Mouse (Mus musculus) kidney, adult 9 months (tissue): ENCODE data around the gene Anp32e.
A peak's percentile ranks its signal among the peaks of the same experiment; 100 is the strongest.

ENCODE experiments used
- DNase-seq: peaks from one replicate; pipeline ENCODE4 v3.0.0; 2022

The Anp32e gene

GRCm38 (mm10) chr3:95978265-95978664, 49.2 kb downstream of the Anp32e start:
- DNase-seq, result no peak

GRCm38 (mm10) chr3:95980276-95980970, 51.4 kb downstream of the Anp32e start:
- DNase-seq, result no peak

- DNase-seq, result no peak
These were observed 53.1 kb downstream of the Anp32e start for GRCm38 (mm10) chr3:95982129-95982528.

GRCm38 (mm10) chr3:95985209-95986000, 56.4 kb downstream of the Anp32e start:
- peak; percentile 58 for DNase-seq

GRCm38 (mm10) chr3:95986001-95986622, 57.1 kb downstream of the Anp32e start:
- peak; percentile 25 for DNase-seq

GRCm38 (mm10) chr3:95986984-95987383, 57.9 kb downstream of the Anp32e start:
- no peak for DNase-seq

GRCm38 (mm10) chr3:95987386-95988110, 58.5 kb downstream of the Anp32e start:
- DNase-seq, result peak; percentile 24

GRCm38 (mm10) chr3:95988138-95988537, 59.1 kb downstream of the Anp32e start:
- DNase-seq, result no peak

- DNase-seq, result peak; percentile 53
These were observed 59.9 kb downstream of the Anp32e start for GRCm38 (mm10) chr3:95988969-95989368.

GRCm38 (mm10) chr3:95990413-95990941, 61.4 kb downstream of the Anp32e start:
- peak; percentile 16 for DNase-seq

GRCm38 (mm10) chr3:95992990-95993603, 64.1 kb downstream of the Anp32e start:
- peak; percentile 14 for DNase-seq

GRCm38 (mm10) chr3:95993881-95994280, 64.8 kb downstream of the Anp32e start:
- DNase-seq, result peak; percentile 75

- peak; percentile 32 for DNase-seq
These were observed 65.4 kb downstream of the Anp32e start for GRCm38 (mm10) chr3:95994381-95994846.

- DNase-seq, result peak; percentile 24
These were observed 66.1 kb downstream of the Anp32e start for GRCm38 (mm10) chr3:95994975-95995801.

GRCm38 (mm10) chr3:95995802-95996428, 66.9 kb downstream of the Anp32e start, which contains the start of gene Plekho1:
Gene Plekho1 (minus strand): TSS chr3:95996001.
- DNase-seq, result peak; percentile 37

GRCm38 (mm10) chr3:95996451-95997073, 67.5 kb downstream of the Anp32e start:
- no peak for DNase-seq
